Mouse (Mus musculus) forebrain, embryonic 10.5 days (tissue): ENCODE data around the gene Mettl1. TPM values are rescaled to one million over a fixed set of nuclear protein-coding genes. Genes with fewer than 3 reads are reported as not detected.
"Not testable (repeated sequence)": the region's sequence is repeated elsewhere in the genome, so short reads cannot be mapped to it uniquely, and the experiment has no call there.

Experiments used
- DNase-seq: peaks from one replicate; pipeline ENCODE4 v3.0.0-alpha.2; 2017; ENCODE audit warnings: low spot score; ENCODE audit errors: extremely low spot score
- H3K27ac ChIP-seq: fragments of 300-500 bp; sonication (generic); 2 replicates; pipeline ENCODE4 v1.5.1; 2016; ENCODE audit warnings: mild to moderate bottlenecking
- H3K27me3 ChIP-seq: fragments of 300-500 bp; sonication (generic); 2 replicates; pipeline ENCODE4 v1.6.1; 2016; ENCODE audit warnings: mild to moderate bottlenecking; ENCODE audit not compliant: poor library complexity, severe bottlenecking
- H3K36me3 ChIP-seq: fragments of 300-500 bp; sonication (generic); replicated peaks from 2 replicates; pipeline ENCODE4 v1.6.1; 2016; ENCODE audit warnings: mild to moderate bottlenecking, moderate library complexity
- H3K4me1 ChIP-seq: fragments of 300-500 bp; sonication (generic); 2 replicates; pipeline ENCODE4 v1.6.1; 2016
- H3K4me3 ChIP-seq: fragments of 300-500 bp; sonication (generic); 2 replicates; pipeline ENCODE4 v1.5.1; 2016; ENCODE audit warnings: mild to moderate bottlenecking, moderate library complexity
- H3K9me3 ChIP-seq: fragments of 300-500 bp; sonication (generic); 2 replicates; pipeline ENCODE4 v1.6.1; 2016; ENCODE audit warnings: mild to moderate bottlenecking, moderate library complexity
- WGBS: fragments of 180-500 bp; shearing (Covaris S2); methylation state at CpG from one replicate; pipeline ENCODE4 v1.1.7; 2016; 5-methylcytosine and 5-hydroxymethylcytosine counted together
- polyA plus RNA-seq: library from polyadenylated mRNA; unstranded; fragments of >200 nt; fragmentation: Nextera tagmentation; extraction: Ambion mirVana; gene quantifications from 2 replicates; pipeline ENCODE4 v1.2.1, GENCODE M21; 2016

Mettl1 gene
- polyA plus RNA-seq, 1 experiment from 2014 or later, result 62.1 TPM

- Histone ChIP-seq H3K27ac (no peak overlapping the region), H3K4me1 (peaks cover 21% of the 10 kb centered on the region), H3K36me3 (peaks cover 41% of the 10 kb centered on the region), H3K9me3 (no peaks in the 10 kb centered on the region), H3K27me3 (peaks cover 61% of the 10 kb centered on the region), H3K4me3 (peak overlapping the region; percentile 39; the same call in 1 of the 2 replicates)
- WGBS, result 17% methylated on average over 10 of the region's 10 CpGs
- no peak for DNase-seq
Measured at GRCm38 (mm10) chr10:127050119-127050474, 8.9 kb downstream of the Mettl1 start.

- 74% methylated on average over 4 of the region's 4 CpGs for WGBS
- DNase-seq, result no peak
Measured at GRCm38 (mm10) chr10:127054646-127055045, 13.4 kb downstream of the Mettl1 start.

GRCm38 (mm10) chr10:127055406-127055805 is 14.2 kb downstream of the Mettl1 start:
- H3K4me1 ChIP-seq, result peaks cover 27% of the 10 kb centered on the region
- peaks cover 48% of the 10 kb centered on the region for H3K27me3 ChIP-seq
- H3K27ac ChIP-seq, result no peak overlapping the region
- H3K4me3 ChIP-seq, result no peak overlapping the region
- 95% methylated on average over 8 of the region's 8 CpGs for WGBS
- H3K9me3 ChIP-seq, result no peaks in the 10 kb centered on the region
- H3K36me3 ChIP-seq, result peaks cover 45% of the 10 kb centered on the region
- DNase-seq, result no peak

More at GRCm38 (mm10) chr10:127054646-127055045, 13.4 kb downstream of the Mettl1 start:
- H3K27ac ChIP-seq, result no peak overlapping the region
- H3K27me3 ChIP-seq, result peaks cover 48% of the 10 kb centered on the region
- H3K36me3 ChIP-seq, result peaks cover 45% of the 10 kb centered on the region
- H3K4me1 ChIP-seq, result peaks cover 24% of the 10 kb centered on the region
- no peaks in the 10 kb centered on the region for H3K9me3 ChIP-seq
- H3K4me3 ChIP-seq, result no peak overlapping the region

GRCm38 (mm10) chr10:127056490-127056889 is 15.3 kb downstream of the Mettl1 start:
- H3K27ac ChIP-seq, result no peak overlapping the region
- no peak overlapping the region for H3K4me3 ChIP-seq
- DNase-seq, result no peak
- no peaks in the 10 kb centered on the region for H3K9me3 ChIP-seq
- H3K27me3 ChIP-seq, result peaks cover 48% of the 10 kb centered on the region
- H3K36me3 ChIP-seq, result peaks cover 45% of the 10 kb centered on the region
- 92% methylated on average over 20 of the region's 20 CpGs for WGBS
- peaks cover 37% of the 10 kb centered on the region for H3K4me1 ChIP-seq

- Histone ChIP-seq H3K36me3 (peaks cover 42% of the 10 kb centered on the region), H3K4me3 (peak overlapping the region; percentile 97), H3K27ac (peak overlapping the region; percentile 2; the same call in 1 of the 2 replicates), H3K9me3 (no peaks in the 10 kb centered on the region), H3K4me1 (peaks cover 47% of the 10 kb centered on the region), H3K27me3 (peaks cover 42% of the 10 kb centered on the region)
- 2% methylated on average over 9 of the region's 9 CpGs for WGBS
- DNase-seq, result peak; percentile 83
Measured at GRCm38 (mm10) chr10:127058161-127058560, 16.9 kb downstream of the Mettl1 start.

GRCm38 (mm10) chr10:127058708-127059107 is 17.5 kb downstream of the Mettl1 start:
- Histone ChIP-seq H3K4me1 (peaks cover 47% of the 10 kb centered on the region), H3K27ac (peak overlapping the region; percentile 96; the same call in 1 of the 2 replicates)
- 11% methylated on average over 8 of the region's 8 CpGs for WGBS

GRCm38 (mm10) chr10:127059174-127059967 is 18.2 kb downstream of the Mettl1 start:
- Histone ChIP-seq H3K9me3 (no peaks in the 10 kb centered on the region), H3K27ac (peak overlapping the region; percentile 96), H3K27me3 (peaks cover 42% of the 10 kb centered on the region), H3K4me1 (peaks cover 49% of the 10 kb centered on the region), H3K4me3 (peak overlapping the region; percentile 97), H3K36me3 (peaks cover 36% of the 10 kb centered on the region)
- 1% methylated on average over 76 of the region's 92 CpGs for WGBS
- DNase-seq, result peak; percentile 52

More at GRCm38 (mm10) chr10:127058708-127059107, 17.5 kb downstream of the Mettl1 start:
- Histone ChIP-seq H3K36me3 (peaks cover 40% of the 10 kb centered on the region), H3K4me3 (peak overlapping the region; percentile 97), H3K27me3 (peaks cover 42% of the 10 kb centered on the region), H3K9me3 (no peaks in the 10 kb centered on the region)
- DNase-seq, result no peak

GRCm38 (mm10) chr10:127059968-127060916 is 19.0 kb downstream of the Mettl1 start, which contains the start of gene March9:
TSS of gene March9 (minus strand) at chr10:127060184.
- H3K4me3 ChIP-seq, result peak within 1 kb of the TSS; percentile 97
- under 1% methylated on average over 61 of the region's 72 CpGs for WGBS
- H3K36me3 ChIP-seq, result peaks cover 36% of the 10 kb centered on the region
- H3K9me3 ChIP-seq, result no peaks in the 10 kb centered on the region
- peak within 1 kb of the TSS; percentile 96 for H3K27ac ChIP-seq
- peaks cover 58% of the 10 kb centered on the region for H3K4me1 ChIP-seq
- peak; percentile 72 for DNase-seq
- peaks cover 42% of the 10 kb centered on the region for H3K27me3 ChIP-seq

- WGBS, result 29% methylated on average over 5 of the region's 5 CpGs
- peaks cover 42% of the 10 kb centered on the region for H3K27me3 ChIP-seq
- H3K36me3 ChIP-seq, result peaks cover 36% of the 10 kb centered on the region
- no peak for DNase-seq
- peak overlapping the region; percentile 97 for H3K4me3 ChIP-seq
- peaks cover 66% of the 10 kb centered on the region for H3K4me1 ChIP-seq
- no peaks in the 10 kb centered on the region for H3K9me3 ChIP-seq
- peak overlapping the region; percentile 65 for H3K27ac ChIP-seq
Measured at GRCm38 (mm10) chr10:127061085-127061484, 19.9 kb downstream of the Mettl1 start.

GRCm38 (mm10) chr10:127061513-127061912 is 20.3 kb downstream of the Mettl1 start:
- WGBS, result 77% methylated on average over 2 of the region's 2 CpGs
- DNase-seq, result no peak
- 0 out of 2 replicates have a peak overlapping the region, but pooled peaks have one; percentile 65 for H3K27ac ChIP-seq
- H3K4me1 ChIP-seq, result peaks cover 68% of the 10 kb centered on the region
- peaks cover 42% of the 10 kb centered on the region for H3K27me3 ChIP-seq
- peak overlapping the region; percentile 97; the same call in 1 of the 2 replicates for H3K4me3 ChIP-seq
- no peaks in the 10 kb centered on the region for H3K9me3 ChIP-seq
- H3K36me3 ChIP-seq, result peaks cover 36% of the 10 kb centered on the region

GRCm38 (mm10) chr10:127062101-127062500 is 20.9 kb downstream of the Mettl1 start:
- not testable (repeated sequence) for DNase-seq, H3K4me3 ChIP-seq, H3K9me3 ChIP-seq, H3K27ac ChIP-seq
- peaks cover 42% of the 10 kb centered on the region for H3K27me3 ChIP-seq
- 85% methylated on average over 4 of the region's 4 CpGs for WGBS
- peaks cover 36% of the 10 kb centered on the region for H3K36me3 ChIP-seq
- H3K4me1 ChIP-seq, result peaks cover 72% of the 10 kb centered on the region

- H3K4me3 ChIP-seq, result peak overlapping the region; percentile 86; the same call in 1 of the 2 replicates
- peaks cover 36% of the 10 kb centered on the region for H3K36me3 ChIP-seq
- WGBS, result 81% methylated on average over 5 of the region's 5 CpGs
- no peaks in the 10 kb centered on the region for H3K9me3 ChIP-seq
- H3K27me3 ChIP-seq, result peaks cover 42% of the 10 kb centered on the region
- peaks cover 75% of the 10 kb centered on the region for H3K4me1 ChIP-seq
- no peak for DNase-seq
- peak overlapping the region; percentile 99; the same call in 1 of the 2 replicates for H3K27ac ChIP-seq
Measured at GRCm38 (mm10) chr10:127062503-127062902, 21.3 kb downstream of the Mettl1 start.
